Mouse (Mus musculus) cerebellum, postnatal 25 days (tissue): ENCODE data around the gene Gm4881.

Source experiments
- DNase-seq, 2 experiments: peaks; one replicate each; pipeline ENCODE4 v3.0.0; 2021; ENCODE audit warnings: mixed read lengths in 2 of 2

Gene Gm4881

GRCm38 (mm10) chr7:24892125-24892583 lies 52.1 kb downstream of the Gm4881 start:
- no peak for DNase-seq

- no peak for DNase-seq
These were observed 52.8 kb downstream of the Gm4881 start for GRCm38 (mm10) chr7:24891241-24892124.

GRCm38 (mm10) chr7:24890281-24891216 lies 53.7 kb downstream of the Gm4881 start:
- DNase-seq: peak; percentile 78 to 83

GRCm38 (mm10) chr7:24889431-24890220 lies 54.7 kb downstream of the Gm4881 start:
- DNase-seq: no peak

- DNase-seq: no peak
These were observed 57.2 kb downstream of the Gm4881 start for GRCm38 (mm10) chr7:24887096-24887495.

GRCm38 (mm10) chr7:24886308-24886633 lies 58.0 kb downstream of the Gm4881 start:
- DNase-seq: no peak

GRCm38 (mm10) chr7:24885468-24886307 lies 58.6 kb downstream of the Gm4881 start:
- no peak for DNase-seq

- DNase-seq: no peak
These were observed 59.5 kb downstream of the Gm4881 start for GRCm38 (mm10) chr7:24884693-24885291.

- DNase-seq: peak; percentile 99
These were observed 60.2 kb downstream of the Gm4881 start, which contains the start of gene Rps19 for GRCm38 (mm10) chr7:24883896-24884692. Gene Rps19, plus strand, starts transcription at chr7:24884371.

- DNase-seq: no peak
These were observed 61.7 kb downstream of the Gm4881 start for GRCm38 (mm10) chr7:24882416-24883199.

- no peak for DNase-seq
These were observed 64.7 kb downstream of the Gm4881 start for GRCm38 (mm10) chr7:24879620-24880019.

GRCm38 (mm10) chr7:24877588-24877987 lies 66.7 kb downstream of the Gm4881 start:
- no peak for DNase-seq
